Comparison of ENCODE assay signal across 8 mouse cellular contexts in genomic region chr4:133052029-133052745, GRCm38 (mm10). TPM values are rescaled to one million over a fixed set of nuclear protein-coding genes. Genes with fewer than 3 reads are reported as not detected.
DNase-seq lines count a peak whose midpoint lies in the region; ATAC-seq and TF ChIP-seq lines count a peak whose summit lies in the region.

No protein-coding gene starts in this region.

- 28% methylated on average over 6 of the region's 6 CpGs for WGBS in kidney, adult 2 months
- WGBS in embryonic facial prominence, embryonic 11.5 days = 24% methylated on average over 6 of the region's 6 CpGs
- 48% methylated on average over 6 of the region's 6 CpGs for WGBS in hindbrain, embryonic 11.5 days
- 40% methylated on average over 6 of the region's 6 CpGs for WGBS in midbrain, embryonic 14.5 days
- 48% methylated on average over 6 of the region's 6 CpGs for WGBS in lung, adult 2 months

- H3K27me3 ChIP-seq in kidney, adult 2 months (replicated peaks; ENCODE audit: control insufficient read depth, insufficient read depth, low read length) = no peaks in the 10 kb centered on the region
- H3K27me3 ChIP-seq in embryonic facial prominence, embryonic 11.5 days (ENCODE audit: control insufficient read depth, insufficient read depth, low read length) = no peaks in the 10 kb centered on the region
- H3K27me3 ChIP-seq in hindbrain, embryonic 11.5 days (ENCODE audit: control insufficient read depth, insufficient read depth, low read length) = no peaks in the 10 kb centered on the region
- no peaks in the 10 kb centered on the region for H3K27me3 ChIP-seq in midbrain, embryonic 14.5 days (ENCODE audit: control insufficient read depth, insufficient read depth, low read length)

- H3K4me3 ChIP-seq in kidney, adult 2 months (ENCODE audit: insufficient read depth, low read depth, low read length) = no peak overlapping the region
- H3K4me3 ChIP-seq in embryonic facial prominence, embryonic 11.5 days (ENCODE audit: low read depth, low read length) = no peak overlapping the region
- H3K4me3 ChIP-seq in hindbrain, embryonic 11.5 days (ENCODE audit: low read depth, low read length) = no peak overlapping the region
- H3K4me3 ChIP-seq in midbrain, embryonic 14.5 days (replicated peaks; ENCODE audit: low read depth, low read length) = no peak overlapping the region
- H3K4me3 ChIP-seq in lung, adult 2 months (replicated peaks; ENCODE audit: extremely low read depth, low read depth, low read length) = no peak overlapping the region

- no peaks in the 10 kb centered on the region for H3K36me3 ChIP-seq in kidney, adult 2 months (ENCODE audit: control insufficient read depth, insufficient read depth, low read length)
- no peaks in the 10 kb centered on the region for H3K36me3 ChIP-seq in embryonic facial prominence, embryonic 11.5 days (replicated peaks; ENCODE audit: control insufficient read depth, insufficient read depth, low read depth, low read length)
- H3K36me3 ChIP-seq in hindbrain, embryonic 11.5 days (ENCODE audit: control insufficient read depth, insufficient read depth, low read length) = no peaks in the 10 kb centered on the region
- peaks cover 9% of the 10 kb centered on the region for H3K36me3 ChIP-seq in midbrain, embryonic 14.5 days (ENCODE audit: control insufficient read depth, insufficient read depth, low read length)

- H3K27ac ChIP-seq in kidney, adult 2 months (ENCODE audit: insufficient read depth, low read depth, low read length) = peak overlapping the region; percentile 86
- H3K27ac ChIP-seq in embryonic facial prominence, embryonic 11.5 days (replicated peaks; ENCODE audit: low read depth, low read length) = peak overlapping the region; percentile 85
- peak overlapping the region; percentile 53 for H3K27ac ChIP-seq in hindbrain, embryonic 11.5 days (ENCODE audit: low read depth, low read length)
- peak overlapping the region; percentile 68 for H3K27ac ChIP-seq in midbrain, embryonic 14.5 days (replicated peaks; ENCODE audit: low read depth, low read length)

- no peak for DNase-seq in kidney, adult 2 months
- DNase-seq in kidney, postnatal 36 days = no peak
- DNase-seq in embryonic facial prominence, embryonic 11.5 days (ENCODE audit: low spot score) = peak; percentile 79
- no peak for DNase-seq in hindbrain, embryonic 11.5 days (ENCODE audit: low spot score)
- no peak for DNase-seq in midbrain, embryonic 14.5 days
- DNase-seq in layer of hippocampus, adult 8-10 months (ENCODE audit: low spot score in 2 of 2) = no peak
- DNase-seq in adrenal gland, adult (ENCODE audit: inconsistent age in 2 of 2, low spot score in 1 of 2) = no peak
- no peak for DNase-seq in lung, adult 2 months

- no peaks in the 10 kb centered on the region for H3K9me3 ChIP-seq in embryonic facial prominence, embryonic 11.5 days (replicated peaks; ENCODE audit: control insufficient read depth, low read length)
- no peaks in the 10 kb centered on the region for H3K9me3 ChIP-seq in hindbrain, embryonic 11.5 days (ENCODE audit: control insufficient read depth, low read length)
- H3K9me3 ChIP-seq in midbrain, embryonic 14.5 days (ENCODE audit: control insufficient read depth, low read length) = no peaks in the 10 kb centered on the region

- H3K4me1 ChIP-seq in kidney, adult 2 months (ENCODE audit: control insufficient read depth, insufficient read depth, low read length) = peaks cover 60% of the 10 kb centered on the region
- H3K4me1 ChIP-seq in embryonic facial prominence, embryonic 11.5 days (ENCODE audit: control insufficient read depth, insufficient read depth, low read length) = peaks cover 42% of the 10 kb centered on the region
- peaks cover 31% of the 10 kb centered on the region for H3K4me1 ChIP-seq in hindbrain, embryonic 11.5 days (replicated peaks; ENCODE audit: control insufficient read depth, insufficient read depth, low read length)
- peaks cover 67% of the 10 kb centered on the region for H3K4me1 ChIP-seq in midbrain, embryonic 14.5 days (ENCODE audit: control insufficient read depth, insufficient read depth, low read length)
- H3K4me1 ChIP-seq in lung, adult 2 months (ENCODE audit: control insufficient read depth, insufficient read depth, low read length) = peaks cover 20% of the 10 kb centered on the region

- H3K9ac ChIP-seq in embryonic facial prominence, embryonic 11.5 days (replicated peaks; ENCODE audit: low read length) = peak overlapping the region; percentile 1
- peak overlapping the region; percentile 37; the same call in 1 of the 2 replicates for H3K9ac ChIP-seq in hindbrain, embryonic 11.5 days (ENCODE audit: low read depth, low read length)
- no peak overlapping the region; the same call in 1 of the 2 replicates for H3K9ac ChIP-seq in midbrain, embryonic 14.5 days (replicated peaks; ENCODE audit: low read length)

- ATAC-seq in embryonic facial prominence, embryonic 11.5 days (replicated peaks; ENCODE audit: insufficient number of reproducible peaks, low FRiP score, low TSS enrichment, low read depth) = no peak
- no peak for ATAC-seq in hindbrain, embryonic 11.5 days (ENCODE audit: low FRiP score)
- no peak for ATAC-seq in midbrain, embryonic 14.5 days (ENCODE audit: low FRiP score, low TSS enrichment)

- TF ChIP-seq CTCF in kidney, adult 2 months (conservative IDR thresholded peaks at IDR 0.05; ENCODE audit: insufficient read depth, insufficient read length, low read depth, low read length) = no peak
- TF ChIP-seq CTCF in lung, adult 2 months (IDR thresholded peaks at IDR 0.05; ENCODE audit: insufficient read depth, low read length) = no peak

- TF ChIP-seq POLR2A in kidney, adult 2 months (IDR thresholded peaks at IDR 0.05; ENCODE audit: low read depth, low read length) = no peak
- no peak for TF ChIP-seq POLR2A in lung, adult 2 months (IDR thresholded peaks at IDR 0.05; ENCODE audit: borderline replicate concordance, extremely low read depth, low read depth, low read length)

- H3K4me2 ChIP-seq in embryonic facial prominence, embryonic 11.5 days (ENCODE audit: low read depth, low read length) = no peak overlapping the region
- H3K4me2 ChIP-seq in hindbrain, embryonic 11.5 days (replicated peaks; ENCODE audit: low read depth, low read length) = no peak overlapping the region
- 0 out of 2 replicates have a peak overlapping the region, but pooled peaks have one; percentile 1 for H3K4me2 ChIP-seq in midbrain, embryonic 14.5 days (ENCODE audit: low read length)

RNA-seq across cellular contexts. Expression of gene Ahdc1, which starts 41.1 kb away (rescaled TPM):
- polyA plus RNA-seq in kidney, adult 2 months (2012; rRNA removed) = 22.2 and 23.3 TPM in 2 replicates
- 6.6 and 7.7 TPM in 2 replicates for polyA plus RNA-seq in embryonic facial prominence, embryonic 11.5 days (2014; fragmentation: Nextera tagmentation; extraction: Ambion mirVana)
- polyA plus RNA-seq in hindbrain, embryonic 11.5 days (2014; fragmentation: Nextera tagmentation; extraction: Ambion mirVana) = 6.8 and 9.0 TPM in 2 replicates
- polyA plus RNA-seq in midbrain, embryonic 14.5 days (2014; fragmentation: Nextera tagmentation; extraction: Ambion mirVana) = 13.0 and 15.3 TPM in 2 replicates
- 100 to 1,000 TPM in 3 of 4 experiments, 10 to 100 TPM in 1; 99.1 to 116 (median 106) TPM for total RNA-seq in layer of hippocampus, adult 8-10 months (2022)
- 25.8 and 28.7 TPM in 2 replicates for polyA plus RNA-seq in lung, adult 2 months (2012; rRNA removed)
